Mouse (Mus musculus): Measurements from ENCODE around the gene Mfsd7a. TPM values are rescaled to one million over a fixed set of nuclear protein-coding genes. Genes with fewer than 3 reads are reported as not detected.

Mfsd7a gene
- not detected for polyA plus RNA-seq (2017; shearing (Covaris generic))

DNA sequence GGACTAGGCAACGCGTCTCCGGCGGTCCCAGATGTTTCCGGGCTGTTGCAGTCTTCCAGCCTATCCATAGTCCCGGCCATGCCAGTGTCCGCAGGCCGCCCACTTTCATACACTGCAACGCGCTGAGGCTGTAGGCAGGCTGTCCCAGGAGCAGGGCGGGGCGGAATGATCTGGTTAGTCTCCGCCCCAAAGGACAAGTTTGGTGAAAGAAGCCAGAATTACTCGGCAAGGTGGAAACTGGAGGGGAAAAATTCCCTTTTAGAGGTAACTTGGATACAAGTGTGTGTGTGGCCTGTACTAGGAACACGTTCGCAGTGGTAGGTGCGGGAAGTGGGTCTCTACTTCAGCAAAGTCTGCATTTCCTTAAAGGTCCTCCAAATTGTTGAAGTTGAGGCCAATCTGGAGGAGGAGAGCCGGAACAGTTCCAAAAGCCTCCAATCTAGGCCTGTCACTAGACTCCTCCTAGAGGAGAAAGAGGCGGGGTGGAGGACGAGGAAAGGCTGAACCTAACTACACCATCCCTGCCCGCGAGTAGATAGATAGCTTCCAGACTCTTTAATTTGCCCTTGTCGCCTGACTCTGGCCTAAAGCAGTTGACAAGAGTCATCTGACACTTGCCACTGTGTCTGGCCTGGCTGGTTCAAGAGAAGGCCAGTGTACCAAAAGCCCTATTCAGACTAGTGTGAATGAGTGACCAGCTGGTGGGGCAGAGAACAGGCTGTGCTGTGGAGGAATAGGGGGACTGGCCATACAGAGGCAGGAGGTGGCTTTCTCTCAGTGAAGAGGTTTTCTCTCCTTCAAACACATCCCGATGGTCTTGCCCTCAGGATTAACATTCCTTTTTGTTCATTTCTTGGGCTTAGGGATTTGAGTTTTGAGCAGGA lies at the start of gene Mfsd7a:
Mfsd7a (minus strand) TSS at position 107 of the 884 bp plus-strand sequence.

DNA sequence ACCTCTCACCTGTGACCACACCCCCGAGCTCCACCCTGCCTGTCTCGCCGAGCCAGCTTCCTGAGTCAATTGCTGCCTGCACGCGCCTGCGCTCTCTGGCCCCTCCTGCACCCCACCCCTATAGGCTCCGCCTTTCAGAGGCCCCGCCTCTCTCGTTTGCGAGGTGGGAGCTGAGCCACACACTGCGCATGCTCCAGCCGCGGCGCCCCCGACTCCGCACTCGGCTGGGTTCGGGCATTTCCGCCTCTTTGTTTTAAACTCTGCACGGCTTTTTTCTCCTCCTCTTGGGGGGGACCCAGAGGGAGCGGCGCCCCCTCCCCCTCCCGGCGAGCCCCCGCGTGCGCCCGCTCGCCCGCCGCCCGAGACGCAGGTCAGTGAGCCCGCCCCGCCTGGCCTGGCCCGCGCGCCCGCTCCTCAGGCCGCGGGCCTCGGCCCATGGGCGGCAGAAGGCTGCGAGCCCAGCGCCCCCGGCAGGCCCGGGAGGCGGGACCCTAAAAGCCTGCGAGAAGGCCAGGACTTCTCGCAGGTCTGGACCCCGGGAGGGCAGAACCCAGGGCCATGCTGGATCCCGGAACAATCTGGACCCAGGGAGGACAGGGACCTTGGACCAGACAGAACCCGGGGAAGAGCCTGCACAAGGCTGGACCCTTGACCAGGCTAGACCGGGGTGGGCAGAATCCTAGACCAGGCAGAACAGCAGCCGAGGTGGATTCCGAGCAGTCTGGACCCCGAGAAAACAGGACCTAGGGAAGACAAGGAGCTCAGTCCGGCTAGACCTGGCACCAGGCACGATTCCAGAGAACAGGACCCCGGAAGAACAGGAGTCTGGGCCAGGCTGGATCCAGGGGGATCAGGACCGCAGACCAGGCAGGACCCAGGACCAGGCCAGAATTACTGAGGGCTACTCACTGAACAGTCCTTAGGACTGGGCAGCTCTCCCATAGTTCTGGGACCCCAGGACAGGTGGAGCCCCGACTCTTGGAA lies 12.7 kb upstream of the Mfsd7a start, which contains the start of gene Pcgf3:
Pcgf3 (plus strand) TSS at position 151 of the 984 bp plus-strand sequence.

DNA sequence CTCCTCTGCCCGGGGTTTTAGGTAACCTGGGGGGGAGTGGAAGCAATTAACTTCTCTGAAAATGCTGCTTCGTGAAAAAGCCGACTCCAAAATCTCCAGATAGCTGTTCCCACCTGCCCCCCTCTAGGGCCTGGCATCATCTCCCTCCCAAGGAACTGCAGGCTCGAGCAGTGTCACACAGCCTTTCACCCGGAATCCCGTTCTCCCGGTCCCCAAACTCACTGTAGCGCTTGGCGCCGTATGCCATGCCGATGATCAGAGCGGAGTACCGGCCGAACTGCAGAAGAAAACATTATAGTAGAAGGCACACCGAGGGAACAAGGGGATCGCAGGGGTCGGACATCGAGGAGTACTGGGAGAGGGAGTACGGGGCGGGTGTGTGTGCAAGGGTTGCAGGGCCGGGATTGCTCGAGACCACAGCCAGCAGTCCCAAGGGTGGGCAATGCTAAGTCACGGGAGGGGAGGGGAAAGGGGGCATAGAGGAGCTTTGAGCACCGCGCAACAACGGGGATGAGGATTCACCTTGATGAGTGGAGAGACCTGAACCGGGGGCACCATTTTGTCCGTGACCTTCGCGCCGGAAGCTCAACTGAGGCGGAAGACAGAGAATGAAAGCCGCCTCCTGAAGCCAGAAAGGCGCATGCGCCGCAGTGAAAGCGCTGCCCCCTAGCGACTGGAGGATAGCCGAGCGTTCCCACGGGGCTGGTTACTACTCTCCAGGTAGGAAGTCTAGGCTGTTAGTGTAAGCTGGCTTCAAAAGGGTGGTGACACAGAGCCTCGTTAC lies 14.7 kb downstream of the Mfsd7a start, which contains the start of gene Atp5k:
Atp5k (minus strand) TSS at position 645 of the 784 bp plus-strand sequence.

Other genes with a start within 250 kb of the Mfsd7a start
- gene Dr1, start 180.0 kb downstream of the Mfsd7a start, polyA plus RNA-seq (2017; shearing (Covaris generic)), result 38.4 TPM
- gene Pigg, start 136.3 kb downstream of the Mfsd7a start, polyA plus RNA-seq (2017; shearing (Covaris generic)), result 6.0 TPM
- not detected for gene Gm42517, start 81.0 kb downstream of the Mfsd7a start, polyA plus RNA-seq (2017; shearing (Covaris generic))
- 2.9 TPM for gene Pde6b, start 60.5 kb downstream of the Mfsd7a start, polyA plus RNA-seq (2017; shearing (Covaris generic))
- 197 TPM for gene Atp5k, start 14.4 kb downstream of the Mfsd7a start, polyA plus RNA-seq (2017; shearing (Covaris generic))
- 16.6 TPM for gene Pcgf3, start 12.3 kb upstream of the Mfsd7a start, polyA plus RNA-seq (2017; shearing (Covaris generic))
- not detected for gene Cplx1, start 101.1 kb upstream of the Mfsd7a start, polyA plus RNA-seq (2017; shearing (Covaris generic))
- gene Gak, start 180.9 kb upstream of the Mfsd7a start, polyA plus RNA-seq (2017; shearing (Covaris generic)), result 153 TPM
- gene Tmem175, start 180.9 kb upstream of the Mfsd7a start, polyA plus RNA-seq (2017; shearing (Covaris generic)), result 42.7 TPM
- 50.5 TPM for gene Idua, start 211.4 kb upstream of the Mfsd7a start, polyA plus RNA-seq (2017; shearing (Covaris generic))
- gene Dgkq, start 220.8 kb upstream of the Mfsd7a start, polyA plus RNA-seq (2017; shearing (Covaris generic)), result 15.6 TPM
- gene Slc26a1, start 226.7 kb upstream of the Mfsd7a start, polyA plus RNA-seq (2017; shearing (Covaris generic)), result 0.12 TPM
- not detected for gene Fgfrl1, start 243.5 kb upstream of the Mfsd7a start, polyA plus RNA-seq (2017; shearing (Covaris generic))

Data from activated CD4-positive, CD25-positive, alpha-beta regulatory T cell, adult 9 weeks (primary cell).